Mouse (Mus musculus): ENCODE data around the gene Kif5c.

Kif5c gene

DNA sequence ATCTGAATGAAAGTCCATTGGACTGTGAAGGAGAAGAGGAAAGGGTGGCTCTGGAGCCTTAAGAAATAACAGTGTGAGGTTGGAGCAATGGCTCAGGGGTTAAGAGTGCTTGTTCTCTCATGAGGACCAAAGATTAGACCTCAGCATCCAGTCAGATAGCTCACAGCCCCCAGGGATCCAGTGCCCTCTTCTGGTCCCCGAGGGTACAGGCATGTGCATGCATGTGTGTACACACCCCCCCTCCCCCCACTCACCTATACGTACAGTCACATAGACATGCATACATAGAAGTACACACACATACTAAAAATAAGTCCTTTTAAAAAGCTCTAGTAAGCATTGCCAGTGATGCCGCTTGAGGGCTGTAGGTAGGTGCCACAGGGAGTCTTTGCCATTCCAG lies 91.1 kb downstream of the Kif5c start:
- in situ Hi-C loops (cut with MboI; ENCODE audit: low pct_unique_long_range_greater_than_20kb in 1 of 2, low sequenced_read_pairs in 2 of 2, unreplicated experiment in 1 of 2) = loop anchor here (10.0 to 25.0 kb wide), 3 partner anchors 265 to 798 kb away; no protein-coding TSS in a partner anchor

GRCm38 (mm10) chr2:49711693-49712092 lies 92.6 kb downstream of the Kif5c start:
- in situ Hi-C loops (cut with MboI; ENCODE audit: low pct_unique_long_range_greater_than_20kb in 1 of 2, low sequenced_read_pairs in 2 of 2, unreplicated experiment in 1 of 2) = loop anchor here (10.0 to 25.0 kb wide), 3 partner anchors 267 to 799 kb away; no protein-coding TSS in a partner anchor

- in situ Hi-C loops (cut with MboI; ENCODE audit: low pct_unique_long_range_greater_than_20kb in 1 of 2, low sequenced_read_pairs in 2 of 2, unreplicated experiment in 1 of 2) = loop anchor here (10.0 to 25.0 kb wide), 3 partner anchors 268 to 800 kb away; no protein-coding TSS in a partner anchor
Measured at GRCm38 (mm10) chr2:49712336-49712887, 93.3 kb downstream of the Kif5c start.

DNA sequence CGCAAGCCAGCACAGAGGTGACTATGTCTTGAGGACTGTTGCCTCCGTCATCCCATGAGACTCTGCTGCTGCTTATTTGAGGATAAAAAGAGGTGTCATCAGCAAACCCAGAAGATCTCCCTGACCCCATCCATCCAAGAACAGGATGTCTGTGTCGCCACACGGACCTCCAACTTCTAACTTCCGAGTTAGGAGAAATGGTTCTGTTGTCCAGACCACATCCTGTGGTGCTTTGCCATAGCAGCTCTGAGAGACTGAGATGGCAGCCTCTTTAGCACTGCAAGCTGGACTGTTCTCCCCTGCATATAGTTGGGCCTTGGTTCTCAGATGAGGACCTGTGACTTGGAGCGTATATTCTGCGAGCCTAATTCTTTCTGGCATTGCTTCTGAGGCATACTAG lies 97.4 kb downstream of the Kif5c start:
- in situ Hi-C loops (cut with MboI; ENCODE audit: low pct_unique_long_range_greater_than_20kb in 1 of 2, low sequenced_read_pairs in 2 of 2, unreplicated experiment in 1 of 2) = loop anchor here (10.0 to 25.0 kb wide), 3 partner anchors 272 to 804 kb away; no protein-coding TSS in a partner anchor

DNA sequence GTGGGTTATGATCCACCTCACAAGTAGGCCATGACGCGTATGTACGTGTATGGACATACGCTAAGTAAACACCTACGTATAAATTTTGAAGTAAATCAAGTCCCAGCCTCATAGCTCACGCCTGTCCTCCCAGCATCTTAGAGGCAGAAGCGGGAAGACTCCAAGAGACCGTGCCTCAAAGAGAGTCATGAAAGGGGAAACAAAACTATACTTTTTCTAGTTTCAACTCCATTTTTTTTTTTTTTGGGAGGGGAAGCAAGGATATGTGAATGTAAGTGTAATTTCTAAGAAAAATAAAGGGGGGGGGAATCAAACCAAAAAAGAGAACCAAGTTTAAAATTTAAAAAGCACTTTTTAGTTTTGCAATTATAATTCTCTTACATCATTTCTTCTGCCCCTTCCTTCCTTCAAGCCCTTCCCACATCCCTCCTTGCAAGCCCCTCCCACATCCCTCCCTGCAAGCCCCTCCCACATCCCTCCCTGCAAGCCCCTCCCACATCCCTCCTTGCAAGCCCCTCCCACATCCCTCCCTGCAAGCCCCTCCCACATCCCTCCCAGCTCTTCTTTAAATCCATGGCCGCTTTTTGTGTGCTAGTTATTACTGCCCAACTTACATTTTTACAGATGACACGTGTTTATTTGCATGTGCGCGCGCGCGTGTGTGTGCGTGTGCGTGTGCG lies 98.5 kb downstream of the Kif5c start:
- in situ Hi-C loops (cut with MboI; ENCODE audit: low pct_unique_long_range_greater_than_20kb in 1 of 2, low sequenced_read_pairs in 2 of 2, unreplicated experiment in 1 of 2) = loop anchor here (10.0 to 25.0 kb wide), 3 partner anchors 273 to 805 kb away; no protein-coding TSS in a partner anchor

DNA sequence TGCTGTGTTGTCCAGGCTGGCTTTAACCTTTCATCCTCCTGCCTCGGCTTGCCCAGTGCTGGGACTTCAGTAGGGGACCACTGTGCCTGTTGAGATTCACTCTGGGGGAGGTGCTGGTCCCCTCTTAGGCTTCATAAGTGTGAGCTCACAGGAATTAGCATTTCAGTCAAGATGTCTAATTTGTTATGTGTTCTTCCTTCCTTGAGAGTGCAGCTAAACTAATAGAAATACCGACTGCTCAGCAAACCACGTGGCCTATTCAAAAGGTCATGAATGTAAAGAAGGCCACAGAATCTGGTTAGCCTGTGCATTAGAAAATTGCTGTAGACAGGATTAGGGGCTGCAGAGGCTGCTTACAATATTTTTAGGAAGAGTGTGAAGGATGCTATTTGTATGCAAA lies 99.4 kb downstream of the Kif5c start:
- in situ Hi-C loops (cut with MboI; ENCODE audit: low pct_unique_long_range_greater_than_20kb in 1 of 2, low sequenced_read_pairs in 2 of 2, unreplicated experiment in 1 of 2) = loop anchor here (10.0 to 25.0 kb wide), 3 partner anchors 274 to 806 kb away; no protein-coding TSS in a partner anchor

GRCm38 (mm10) chr2:49718935-49719850 lies 100.1 kb downstream of the Kif5c start:
- in situ Hi-C loops (cut with MboI; ENCODE audit: low pct_unique_long_range_greater_than_20kb in 1 of 2, low sequenced_read_pairs in 2 of 2, unreplicated experiment in 1 of 2) = loop anchor here (10.0 to 25.0 kb wide), 3 partner anchors 274 to 807 kb away; no protein-coding TSS in a partner anchor

GRCm38 (mm10) chr2:49719854-49720253 lies 100.8 kb downstream of the Kif5c start:
- in situ Hi-C loops (cut with MboI; ENCODE audit: low pct_unique_long_range_greater_than_20kb in 1 of 2, low sequenced_read_pairs in 2 of 2, unreplicated experiment in 1 of 2) = loop anchor here (10.0 to 25.0 kb wide), 4 partner anchors 275 to 808 kb away; no protein-coding TSS in a partner anchor

DNA sequence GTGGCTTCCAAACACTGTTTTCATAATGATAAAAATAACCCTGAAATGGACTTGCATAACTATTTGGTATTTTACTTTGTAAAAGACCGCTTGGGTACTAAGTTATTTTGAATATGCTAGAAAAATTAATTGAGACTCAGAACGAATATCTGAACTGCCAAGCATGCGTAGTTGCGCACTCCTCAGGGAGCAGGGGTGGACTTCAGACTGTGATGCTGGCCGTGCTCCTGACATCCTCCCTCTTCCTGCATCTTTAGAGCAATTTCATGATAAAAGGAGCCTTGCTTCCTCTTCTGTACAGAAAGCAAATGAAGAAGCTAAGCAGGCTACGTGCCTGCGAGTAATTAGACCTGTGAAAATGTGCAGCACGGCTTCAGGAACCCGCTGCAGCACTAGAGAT lies 101.2 kb downstream of the Kif5c start:
- in situ Hi-C loops (cut with MboI; ENCODE audit: low pct_unique_long_range_greater_than_20kb in 1 of 2, low sequenced_read_pairs in 2 of 2, unreplicated experiment in 1 of 2) = loop anchor here (10.0 to 25.0 kb wide), 2 partner anchors 366 to 808 kb away; no protein-coding TSS in a partner anchor

GRCm38 (mm10) chr2:49722331-49722730 lies 103.2 kb downstream of the Kif5c start:
- in situ Hi-C loops (cut with MboI; ENCODE audit: low pct_unique_long_range_greater_than_20kb in 1 of 2, low sequenced_read_pairs in 2 of 2, unreplicated experiment in 1 of 2) = loop anchor here (10.0 to 25.0 kb wide), 2 partner anchors 368 to 810 kb away; no protein-coding TSS in a partner anchor

DNA sequence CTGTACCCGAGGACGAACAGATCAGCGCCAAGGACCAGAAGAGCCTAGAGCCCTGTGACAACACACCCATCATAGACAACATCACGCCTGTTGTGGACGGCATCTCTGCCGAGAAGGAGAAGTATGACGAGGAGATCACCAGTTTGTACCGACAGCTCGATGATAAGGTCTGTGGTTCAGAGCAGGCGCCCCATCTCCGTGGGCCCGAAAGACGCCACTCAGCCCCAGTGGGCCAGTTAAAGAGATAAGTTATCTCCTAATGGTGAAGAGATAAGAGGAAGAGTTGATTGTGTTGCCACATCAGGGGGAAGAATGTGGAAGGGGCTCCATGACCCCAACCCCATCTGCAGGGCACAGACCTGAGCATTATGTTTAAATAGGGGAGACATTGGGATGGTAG lies 103.9 kb downstream of the Kif5c start:
- in situ Hi-C loops (cut with MboI; ENCODE audit: low pct_unique_long_range_greater_than_20kb in 1 of 2, low sequenced_read_pairs in 2 of 2, unreplicated experiment in 1 of 2) = loop anchor here (10.0 to 25.0 kb wide), 2 partner anchors 368 to 811 kb away; no protein-coding TSS in a partner anchor

GRCm38 (mm10) chr2:49726672-49727071 lies 107.6 kb downstream of the Kif5c start:
- in situ Hi-C loops (cut with MboI; ENCODE audit: low pct_unique_long_range_greater_than_20kb in 1 of 2, low sequenced_read_pairs in 2 of 2, unreplicated experiment in 1 of 2) = loop anchor here in 1 of 2 experiments (10.0 to 25.0 kb wide), 2 partner anchors 372 to 814 kb away; no protein-coding TSS in a partner anchor

DNA sequence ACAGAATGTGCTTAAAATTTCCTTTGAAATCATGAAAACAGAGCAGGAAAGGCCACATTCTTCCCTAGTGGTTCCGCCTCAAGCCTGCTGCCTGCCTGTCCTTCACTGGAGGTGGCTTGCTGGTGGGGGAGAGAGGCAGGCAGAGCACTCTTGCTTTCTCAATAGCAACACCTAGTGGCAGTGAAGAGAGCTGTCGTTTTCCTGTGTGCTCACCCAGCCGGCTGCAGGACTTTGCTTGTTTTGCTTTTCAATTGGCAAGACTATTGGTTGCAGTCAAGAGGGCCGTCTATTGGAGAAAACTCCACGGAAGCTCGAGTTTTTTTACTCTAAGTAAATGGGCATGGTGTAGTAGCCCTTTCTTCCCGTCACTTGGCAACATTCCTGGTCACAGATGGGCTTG lies 108.1 kb downstream of the Kif5c start:
- in situ Hi-C loops (cut with MboI; ENCODE audit: low pct_unique_long_range_greater_than_20kb in 1 of 2, low sequenced_read_pairs in 2 of 2, unreplicated experiment in 1 of 2) = loop anchor here in 1 of 2 experiments (10.0 to 25.0 kb wide), 2 partner anchors 372 to 815 kb away; no protein-coding TSS in a partner anchor

DNA sequence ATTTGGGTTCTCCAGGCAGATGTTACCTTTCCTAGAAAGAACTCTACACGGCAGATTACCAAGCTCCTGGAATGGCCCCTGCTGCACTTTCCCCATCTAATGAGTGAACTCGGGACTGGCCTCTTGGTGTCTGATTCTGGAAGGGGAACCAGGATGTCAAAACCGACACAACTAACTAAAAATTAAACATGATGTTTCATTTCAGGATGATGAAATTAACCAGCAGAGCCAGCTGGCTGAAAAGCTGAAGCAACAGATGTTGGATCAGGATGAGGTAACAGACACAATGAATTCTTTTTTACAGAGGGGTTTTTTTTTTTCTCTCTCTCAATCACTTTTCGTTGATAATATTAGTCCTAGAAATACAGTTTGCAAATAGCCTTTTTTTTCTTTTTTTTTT lies 108.6 kb downstream of the Kif5c start:
- in situ Hi-C loops (cut with MboI; ENCODE audit: low pct_unique_long_range_greater_than_20kb in 1 of 2, low sequenced_read_pairs in 2 of 2, unreplicated experiment in 1 of 2) = loop anchor here in 1 of 2 experiments (10.0 to 25.0 kb wide), 2 partner anchors 373 to 815 kb away; no protein-coding TSS in a partner anchor

DNA sequence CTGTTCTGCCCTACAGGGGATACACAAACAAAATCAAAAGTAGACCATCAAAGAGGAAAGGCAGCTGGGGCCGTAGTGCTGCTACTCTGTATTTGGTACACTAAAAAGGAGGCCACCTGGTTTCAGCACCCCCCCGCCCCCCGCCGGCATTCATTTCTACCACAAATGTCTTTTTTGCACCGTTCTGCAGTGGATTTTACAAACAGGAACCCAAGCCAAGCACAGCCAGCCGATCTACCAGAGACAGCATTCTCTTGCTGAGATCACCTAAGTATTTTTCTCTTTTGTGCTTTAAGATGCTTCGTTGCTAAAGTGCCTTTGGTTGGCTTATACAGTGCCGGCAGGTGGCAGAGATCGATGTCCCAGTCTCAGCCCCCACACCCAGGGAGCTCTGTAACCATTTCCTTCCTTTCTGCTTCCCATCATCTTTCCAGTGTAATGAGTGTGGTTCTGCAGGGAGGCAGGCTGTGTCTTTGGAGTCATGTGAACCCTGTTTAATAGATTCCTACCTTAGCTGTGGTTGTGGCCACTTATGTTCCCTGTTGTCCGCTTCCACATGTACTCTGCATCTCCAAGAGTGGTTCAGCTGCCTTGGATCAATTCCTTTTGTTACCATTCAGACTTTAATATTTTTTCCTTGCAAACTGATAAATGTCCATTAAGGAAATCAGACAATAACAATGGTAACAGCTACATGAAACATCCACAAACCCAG lies 110.0 kb downstream of the Kif5c start:
- in situ Hi-C loops (cut with MboI; ENCODE audit: low pct_unique_long_range_greater_than_20kb in 1 of 2, low sequenced_read_pairs in 2 of 2, unreplicated experiment in 1 of 2) = loop anchor here in 1 of 2 experiments (10.0 to 25.0 kb wide), 2 partner anchors 374 to 817 kb away; no protein-coding TSS in a partner anchor

DNA sequence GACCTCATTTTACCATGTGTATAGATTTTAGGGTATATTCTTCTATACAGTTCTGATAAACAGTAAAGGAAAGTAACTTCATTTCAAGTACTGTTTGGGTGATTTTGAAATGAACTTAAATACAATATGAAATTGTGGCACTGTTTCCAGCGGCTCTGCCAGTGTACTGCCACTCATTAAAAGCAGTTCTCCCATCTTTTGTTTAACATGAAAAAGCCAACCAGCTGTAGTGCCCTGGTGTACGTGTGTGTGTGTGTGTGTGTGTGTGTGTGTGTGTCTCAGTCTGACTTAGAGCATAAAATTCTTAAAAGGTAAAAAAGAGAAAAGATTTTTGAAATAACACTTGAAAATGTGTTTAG lies 110.5 kb downstream of the Kif5c start:
- in situ Hi-C loops (cut with MboI; ENCODE audit: low pct_unique_long_range_greater_than_20kb in 1 of 2, low sequenced_read_pairs in 2 of 2, unreplicated experiment in 1 of 2) = loop anchor here in 1 of 2 experiments (10.0 to 25.0 kb wide), 2 partner anchors 375 to 817 kb away; no protein-coding TSS in a partner anchor

DNA sequence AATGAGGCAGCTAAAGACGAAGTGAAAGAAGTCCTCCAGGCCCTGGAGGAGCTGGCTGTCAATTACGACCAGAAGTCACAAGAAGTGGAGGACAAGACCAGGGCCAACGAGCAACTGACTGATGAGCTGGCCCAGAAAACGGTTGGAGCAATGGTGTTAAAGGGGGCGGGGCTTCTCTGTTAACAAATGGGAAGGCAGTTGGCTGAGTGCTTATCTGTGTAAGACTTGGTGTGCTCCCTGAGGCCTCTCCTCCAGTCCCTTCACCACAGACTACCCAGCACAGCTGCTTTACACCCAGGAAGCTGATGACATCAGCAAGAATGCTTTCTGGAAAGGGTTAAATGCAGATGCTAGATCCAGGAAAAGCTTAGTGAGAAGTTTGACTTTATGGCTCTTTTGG lies 111.1 kb downstream of the Kif5c start:
- in situ Hi-C loops (cut with MboI; ENCODE audit: low pct_unique_long_range_greater_than_20kb in 1 of 2, low sequenced_read_pairs in 2 of 2, unreplicated experiment in 1 of 2) = loop anchor here in 1 of 2 experiments (25.0 kb wide), 1 partner anchor 818 kb away; no protein-coding TSS in a partner anchor

All from mouse embryonic stem cell (cell line).